Mouse (Mus musculus): ENCODE data around the gene Gm20920. TPM values are rescaled to one million over a fixed set of nuclear protein-coding genes. Genes with fewer than 3 reads are reported as not detected.
"Not testable (repeated sequence)": the region's sequence is repeated elsewhere in the genome, so short reads cannot be mapped to it uniquely, and the experiment has no call there.

The Gm20920 gene
- polyA plus RNA-seq (2015; fragmentation: Nextera tagmentation; extraction: Ambion mirVana): not detected in 2 replicates

DNA sequence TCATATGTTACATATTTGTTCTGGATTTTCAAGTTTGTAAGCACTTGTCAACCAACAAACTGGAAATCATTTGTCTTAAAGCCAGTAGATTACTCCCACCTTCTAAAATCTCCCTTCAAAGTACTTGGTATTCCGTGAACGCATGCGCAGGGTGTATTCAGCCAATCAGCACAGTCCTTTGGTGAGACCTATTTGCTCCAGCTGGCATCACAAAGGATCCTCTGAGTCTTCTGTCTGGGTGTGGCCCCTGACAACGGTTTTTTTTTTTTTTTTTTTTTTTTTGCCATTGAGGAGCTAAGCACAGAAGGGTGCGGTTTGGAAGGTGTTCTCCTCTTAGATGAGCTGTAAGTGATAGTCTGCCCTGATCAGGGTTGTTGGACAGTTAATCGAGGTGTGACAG lies at the start of gene Gm20920:
Gm20920 (plus strand) TSS at position 301 of the 400 bp plus-strand sequence.
- not testable (repeated sequence) for H3K4me2 ChIP-seq; H3K9ac ChIP-seq; H3K4me1 ChIP-seq (replicated peaks); H3K27me3 ChIP-seq; H3K27ac ChIP-seq (replicated peaks); H3K9me3 ChIP-seq; H3K4me3 ChIP-seq; H3K36me3 ChIP-seq; ATAC-seq (ENCODE audit: low read depth)
- WGBS: no CpG with 5 or more reads among the region's 6 CpGs

All from neural tube, embryonic 13.5 days (tissue).